Mouse (Mus musculus): ENCODE measurements at regions not wholly inside any gene's neighbourhood (a gene's known extent, or its start where the extent isn't known, plus 50 kb on each side); places are given as distances from the start of the nearest gene placed in this dataset.
"Not testable (repeated sequence)": the region's sequence is repeated elsewhere in the genome, so short reads cannot be mapped to it uniquely, and the experiment has no call there.

DNA sequence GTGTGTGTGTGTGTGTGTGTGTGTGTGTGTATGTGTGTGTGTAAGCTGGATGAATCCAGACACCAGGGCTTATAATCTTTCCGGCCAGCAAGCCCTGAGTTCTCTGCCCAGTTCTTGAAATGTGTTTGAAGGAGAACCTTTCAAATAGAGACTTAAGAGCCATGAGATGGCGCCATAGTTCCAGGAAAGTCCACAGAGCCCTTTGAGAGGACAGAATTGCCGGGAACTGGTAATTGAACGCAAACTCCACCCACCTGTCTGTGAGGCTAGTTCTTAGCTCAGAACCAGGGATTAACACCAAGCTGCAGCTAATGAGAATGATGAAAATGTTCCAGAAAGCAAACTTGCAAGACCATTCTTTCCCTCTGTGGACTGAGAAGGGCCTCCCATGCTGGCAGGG lies 72.2 kb downstream of the Trim42 start:
- DNase-seq (ENCODE audit: extremely low spot score), result peak; percentile 30

DNA sequence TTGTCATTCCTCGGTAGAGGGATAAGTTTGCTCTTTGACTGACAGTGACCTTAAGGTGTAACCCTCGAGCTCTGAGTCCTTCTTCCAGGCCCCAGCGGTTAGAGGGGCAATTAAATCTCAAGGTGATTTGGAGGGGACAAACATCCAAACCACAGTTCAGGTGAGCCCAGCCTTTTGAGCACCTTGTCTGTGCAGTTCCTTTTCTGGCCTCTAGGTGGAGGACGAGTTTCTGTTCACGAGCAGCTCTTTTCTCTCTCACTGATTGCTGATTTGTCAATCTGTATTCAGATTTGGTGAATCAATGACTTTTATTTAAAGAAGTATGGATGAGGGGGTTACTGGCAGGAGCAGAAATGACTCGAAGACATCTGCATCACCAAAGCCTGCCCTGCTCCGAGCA lies 74.0 kb downstream of the Trim42 start:
- DNase-seq (ENCODE audit: extremely low spot score), result peak; percentile 33

DNA sequence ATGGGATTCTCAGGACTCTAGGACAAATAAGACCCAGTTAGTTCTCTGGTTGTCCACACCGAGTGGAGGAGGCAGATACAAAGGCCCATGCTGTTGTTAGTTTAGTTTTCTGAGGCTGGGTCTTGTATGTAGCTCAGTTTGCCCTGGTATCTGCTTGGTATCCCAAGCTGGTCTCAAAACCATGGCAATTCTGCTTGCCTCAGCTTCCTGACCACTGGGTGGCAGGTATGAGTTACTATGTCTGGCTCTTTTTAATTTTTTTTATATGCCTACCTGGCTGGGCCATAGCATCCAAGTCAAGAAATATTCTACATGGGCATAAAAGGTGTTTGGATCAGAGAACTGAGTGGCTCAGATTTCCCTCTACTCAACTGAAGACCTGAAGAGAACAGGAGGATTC lies 77.9 kb downstream of the Trim42 start:
- DNase-seq (ENCODE audit: extremely low spot score), result no peak

DNA sequence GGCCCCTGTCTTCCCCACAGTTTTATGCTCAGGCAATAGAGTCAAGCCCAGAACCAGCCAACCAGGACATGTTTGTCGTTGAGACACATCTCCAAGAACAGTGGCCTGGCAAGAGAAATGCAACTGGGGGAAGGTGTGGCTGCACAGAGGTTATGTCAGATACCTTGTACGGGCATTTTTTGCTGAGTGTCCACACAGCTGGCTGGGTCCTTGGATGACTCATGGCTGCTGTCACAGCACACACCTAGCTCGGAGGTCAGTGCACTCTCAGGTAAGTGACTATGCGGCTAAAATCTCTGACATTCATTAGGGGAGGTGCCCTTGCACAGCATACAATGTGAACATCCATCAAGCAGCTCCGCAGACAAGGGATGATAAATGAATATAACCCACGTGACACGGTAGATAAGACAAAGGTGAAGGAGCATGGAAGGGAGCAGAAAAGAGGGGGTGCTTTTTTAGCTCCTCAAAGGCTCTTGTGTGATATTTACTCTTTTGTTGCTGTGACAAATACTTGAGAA lies 85.4 kb downstream of the Trim42 start:
- no peak for DNase-seq (ENCODE audit: extremely low spot score)

DNA sequence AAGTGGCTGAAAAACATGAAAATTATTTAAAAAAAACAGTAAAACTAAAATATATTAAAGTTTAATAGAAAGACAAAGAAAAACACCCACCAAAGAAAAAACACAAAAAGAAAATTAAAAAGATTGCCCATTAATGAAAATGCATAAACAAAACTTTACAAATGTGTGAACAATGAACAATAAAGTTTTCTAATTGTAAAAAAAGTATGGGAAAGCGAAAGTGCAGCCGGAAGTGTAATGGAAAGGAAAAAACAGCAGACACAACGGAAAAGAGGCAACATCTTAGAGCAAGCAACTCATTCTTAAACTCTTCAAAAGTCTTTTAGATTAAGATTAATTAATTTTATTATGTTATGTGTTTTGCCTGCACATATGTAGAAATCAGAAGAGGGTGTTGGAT lies 87.7 kb downstream of the Trim42 start:
- DNase-seq (ENCODE audit: extremely low spot score), result no peak

DNA sequence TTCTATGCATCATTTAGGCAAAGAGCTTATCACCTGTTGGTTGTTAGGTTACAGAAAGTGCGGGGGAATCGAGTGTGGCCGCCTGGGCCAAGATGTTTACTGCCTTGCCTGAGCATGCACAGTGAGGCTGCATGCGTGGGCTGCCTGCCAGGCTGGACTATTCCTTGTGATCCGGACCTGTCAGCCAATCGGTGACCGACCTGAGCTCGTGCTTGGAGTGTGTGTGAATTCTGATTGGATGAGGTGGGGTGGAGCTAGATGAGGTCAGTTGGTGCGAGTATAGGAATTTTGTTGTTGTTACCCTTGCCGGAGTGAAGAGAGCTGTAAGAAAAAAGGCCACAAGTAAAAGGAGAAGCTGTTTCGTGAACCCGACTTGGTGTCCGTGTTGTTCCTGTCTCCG lies 94.3 kb downstream of the Trim42 start:
- DNase-seq (ENCODE audit: extremely low spot score), result not testable (repeated sequence)

DNA sequence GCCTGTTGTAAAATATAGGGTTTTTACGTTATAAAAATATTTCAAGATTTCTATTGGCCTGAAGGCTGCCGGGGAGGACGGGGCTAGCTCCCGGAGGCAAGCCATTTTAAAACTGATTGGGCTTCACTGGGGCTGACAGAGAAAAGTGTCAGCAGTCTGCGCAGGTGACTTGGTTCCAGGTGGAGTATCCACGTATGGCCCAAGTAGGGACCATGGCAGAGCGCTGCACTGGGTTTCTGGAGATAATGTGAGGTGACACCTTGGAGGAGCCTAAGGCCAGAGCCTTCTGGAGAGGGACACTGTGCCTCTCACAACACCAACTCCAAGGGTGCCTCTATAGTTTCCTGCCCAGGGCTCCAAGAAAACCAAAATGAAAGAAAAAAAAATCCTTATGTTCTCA lies 95.9 kb downstream of the Trim42 start:
- no peak for DNase-seq (ENCODE audit: extremely low spot score)

DNA sequence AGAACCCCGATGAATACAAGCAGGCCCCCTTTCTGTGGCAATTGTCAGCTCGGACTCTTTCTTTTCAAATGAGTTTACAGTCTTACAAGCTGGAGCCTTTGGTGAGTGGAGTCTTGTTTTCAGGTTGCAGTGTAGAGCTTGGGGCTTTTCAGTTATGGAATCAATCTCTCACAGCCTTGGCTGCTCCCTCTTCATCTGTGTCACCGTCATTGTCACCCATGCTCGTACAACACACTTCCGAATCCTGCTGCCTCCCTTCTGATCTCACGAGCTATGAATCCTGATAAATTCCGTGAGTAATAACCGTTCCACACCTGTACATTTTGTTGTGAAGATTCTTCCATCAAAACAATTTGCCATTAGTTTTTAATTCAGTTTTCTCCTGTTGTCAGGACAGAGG lies 97.7 kb downstream of the Trim42 start:
- DNase-seq (ENCODE audit: extremely low spot score), result no peak

DNA sequence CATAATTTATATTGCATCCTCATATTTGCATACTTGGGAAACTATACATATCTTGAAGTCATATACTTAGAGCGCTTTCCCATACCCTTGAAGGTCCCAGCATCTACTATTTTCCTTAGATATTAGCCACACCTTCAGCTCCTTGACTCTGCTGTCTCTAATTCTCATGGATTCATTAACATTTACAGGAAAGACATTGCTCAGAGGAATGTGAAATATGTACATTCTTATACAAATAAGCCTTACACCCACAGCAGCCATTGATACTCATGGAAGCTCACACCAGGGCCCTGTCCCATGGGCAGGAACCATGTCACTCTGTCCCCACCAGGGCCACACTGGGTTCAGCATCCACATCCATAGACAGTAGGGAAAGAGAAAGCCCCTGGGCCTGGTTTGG lies 122.1 kb downstream of the Trim42 start:
- no peak for DNase-seq (ENCODE audit: extremely low spot score)

DNA sequence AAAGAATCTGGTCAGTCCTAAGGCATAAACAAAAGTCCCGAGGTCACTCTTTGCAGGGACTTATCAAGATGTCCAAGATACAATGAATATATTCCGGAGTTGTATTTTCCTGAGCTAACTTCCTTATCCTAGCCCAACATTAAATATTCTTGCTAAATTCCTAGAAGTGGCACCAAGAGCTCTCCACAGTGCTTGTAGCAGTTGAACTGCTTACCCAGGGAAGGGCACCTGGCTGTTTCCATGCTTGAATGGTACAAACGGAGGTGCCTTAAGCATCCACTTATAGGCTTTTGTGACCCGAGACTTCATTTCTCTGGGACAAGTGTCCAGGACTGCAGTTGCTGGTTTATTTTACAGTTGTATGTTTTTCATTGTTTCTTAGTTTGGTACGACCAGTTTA lies 115.1 kb upstream of the Slc25a36 start:
- DNase-seq (ENCODE audit: extremely low spot score), result no peak

DNA sequence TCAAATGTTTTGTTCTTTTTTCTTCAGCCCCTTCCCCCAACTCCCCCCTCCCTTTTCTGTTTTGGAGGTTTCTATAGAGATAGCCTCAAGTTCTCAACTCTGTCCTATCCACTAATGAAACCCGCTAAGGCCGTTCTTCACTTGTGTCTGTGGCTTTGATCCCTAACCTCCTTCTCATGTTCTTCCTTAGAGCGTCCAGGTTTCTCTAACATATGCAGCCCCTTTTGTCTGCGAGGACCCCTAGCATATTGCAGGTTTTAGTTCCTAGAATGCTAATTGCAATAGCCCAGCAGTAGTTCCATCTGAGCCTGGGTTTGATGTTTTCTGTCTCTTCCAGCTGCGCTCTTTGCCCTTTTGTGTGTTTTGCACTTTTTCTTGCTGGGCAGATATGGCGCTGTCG lies 113.6 kb upstream of the Slc25a36 start:
- no peak for DNase-seq (ENCODE audit: extremely low spot score)

DNA sequence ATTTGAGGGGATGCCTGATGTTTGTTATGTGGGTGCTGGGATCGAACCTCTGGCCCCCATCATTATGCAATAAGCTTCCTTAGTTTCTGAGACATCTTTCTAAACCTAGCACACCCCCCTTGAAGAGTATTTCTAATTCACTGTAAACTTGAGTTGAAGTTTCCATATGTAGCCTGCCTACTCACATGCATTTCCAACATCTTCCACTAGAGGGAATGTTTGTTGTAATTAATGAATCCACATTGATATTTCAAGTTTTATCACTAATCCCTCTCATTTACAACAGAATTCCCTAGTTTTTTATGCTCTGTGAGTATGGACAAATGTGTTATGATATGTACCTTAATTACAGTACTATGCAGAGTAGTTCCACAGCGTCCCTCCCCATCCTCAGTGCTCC lies 103.8 kb upstream of the Slc25a36 start:
- no peak for DNase-seq (ENCODE audit: extremely low spot score)

DNA sequence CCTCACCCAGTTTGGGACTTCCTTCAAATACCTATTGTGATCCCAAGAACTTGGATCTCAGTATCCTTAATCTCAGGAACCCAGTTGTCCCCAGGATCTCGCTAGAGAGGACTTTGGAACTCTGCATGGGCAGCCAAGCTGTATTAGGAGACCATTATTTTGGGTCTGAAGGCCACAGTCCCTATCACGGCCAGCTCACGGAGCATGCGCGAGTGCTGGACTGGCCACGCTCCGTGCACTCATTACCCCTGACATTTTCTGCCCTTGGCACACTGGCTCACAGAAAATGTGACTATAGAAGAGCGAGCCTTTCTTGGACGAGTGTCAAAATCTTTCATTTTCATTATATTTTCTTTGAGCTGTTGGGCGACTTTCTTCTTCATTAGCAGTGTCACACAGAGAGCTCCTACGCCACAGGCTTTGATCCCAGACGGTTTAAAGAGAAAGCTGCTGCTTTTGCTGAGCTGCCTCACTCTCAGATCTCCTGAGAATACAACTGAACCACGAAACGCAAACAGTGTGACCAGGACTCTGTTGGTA lies 79.4 kb upstream of the Slc25a36 start:
- DNase-seq (ENCODE audit: extremely low spot score), result no peak

DNA sequence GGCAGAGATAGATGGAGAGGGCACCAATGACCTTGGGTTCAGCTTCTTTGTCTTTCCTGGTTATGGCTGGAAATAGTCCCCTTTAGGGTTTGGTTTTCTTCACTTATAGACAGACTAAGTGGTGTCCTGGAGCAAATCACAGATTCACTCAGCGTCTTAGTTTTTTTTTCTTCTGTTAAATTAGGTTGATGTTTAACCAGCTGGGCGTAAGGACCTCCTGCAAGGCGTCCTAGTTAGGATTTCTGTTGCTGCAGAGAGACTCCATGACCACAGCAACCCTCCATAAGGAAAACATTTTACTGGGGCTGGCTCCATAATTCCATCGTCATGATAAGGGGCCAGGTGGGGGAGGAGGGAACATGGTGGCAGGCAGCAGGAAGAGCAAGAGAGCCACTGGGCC lies 78.7 kb upstream of the Slc25a36 start:
- no peak for DNase-seq (ENCODE audit: extremely low spot score)

DNA sequence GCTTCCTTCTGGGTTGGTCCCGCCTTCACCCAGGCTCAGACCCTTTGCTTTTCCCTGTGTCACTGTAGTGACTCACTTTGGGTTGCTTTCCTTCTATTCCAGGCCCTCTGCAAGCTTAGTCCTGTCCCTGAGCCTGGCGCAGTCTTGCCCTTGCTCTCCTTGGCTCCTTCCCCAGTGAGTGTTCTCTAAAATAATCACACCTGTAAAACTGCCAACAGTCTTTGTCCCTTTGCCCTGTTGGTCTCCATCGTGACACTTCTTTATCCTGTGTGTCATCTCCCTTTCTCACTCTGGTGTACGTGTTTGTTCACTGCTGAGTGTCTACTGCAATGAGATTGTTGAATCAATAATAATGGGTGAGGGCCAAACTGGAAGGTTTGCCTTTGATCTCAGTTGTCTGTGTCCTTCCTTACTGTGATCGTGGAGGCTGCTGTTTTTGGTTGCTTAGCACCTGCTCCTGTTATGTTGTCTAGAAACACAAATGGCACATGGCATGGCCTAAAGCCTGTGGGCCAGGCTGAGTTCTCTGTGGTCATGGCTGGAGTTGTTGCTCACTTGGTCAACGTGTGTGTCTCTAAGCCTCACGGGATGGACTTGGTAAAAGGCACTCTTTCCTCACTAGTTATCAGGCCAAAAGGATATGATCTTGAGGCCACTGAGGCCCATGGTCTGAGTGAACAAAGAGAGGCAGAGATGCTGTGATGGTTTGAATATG lies 77.8 kb upstream of the Slc25a36 start:
- no peak for DNase-seq (ENCODE audit: extremely low spot score)

DNA sequence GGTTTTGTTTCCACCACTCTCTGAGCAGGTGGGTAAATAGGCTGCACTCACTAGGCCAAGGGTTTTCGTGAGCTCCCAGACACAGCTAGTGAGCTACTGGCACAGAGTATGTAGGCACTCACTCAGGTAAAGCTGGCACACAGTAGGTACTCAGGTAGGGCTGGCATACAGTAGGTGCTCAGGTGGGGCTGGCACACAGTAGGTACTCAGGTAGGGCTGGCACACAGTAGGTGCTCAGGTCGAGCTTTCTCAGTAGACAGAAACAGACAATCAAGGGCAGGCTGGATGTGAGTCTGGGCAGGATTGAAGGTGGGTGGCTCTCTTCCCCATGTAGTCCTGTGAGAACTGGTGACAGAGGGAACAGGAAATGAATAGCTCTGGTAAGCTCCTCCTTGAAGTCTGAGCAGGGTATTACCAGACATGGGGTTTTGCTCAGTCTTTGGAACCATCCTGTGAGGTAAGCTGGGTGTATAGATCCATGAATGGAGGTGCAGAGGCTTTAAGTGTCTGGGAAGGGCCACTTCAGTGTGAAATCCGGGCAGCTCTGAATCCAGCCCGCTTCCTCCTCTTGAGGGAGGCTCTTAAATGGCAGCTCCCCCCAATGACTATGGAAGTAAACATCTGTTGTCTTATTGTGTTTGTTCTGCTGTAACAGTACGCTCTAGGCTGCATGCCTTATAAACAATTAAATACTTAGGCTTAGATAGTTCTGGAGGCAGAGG lies 62.4 kb upstream of the Slc25a36 start:
- no peak for DNase-seq (ENCODE audit: extremely low spot score)

DNA sequence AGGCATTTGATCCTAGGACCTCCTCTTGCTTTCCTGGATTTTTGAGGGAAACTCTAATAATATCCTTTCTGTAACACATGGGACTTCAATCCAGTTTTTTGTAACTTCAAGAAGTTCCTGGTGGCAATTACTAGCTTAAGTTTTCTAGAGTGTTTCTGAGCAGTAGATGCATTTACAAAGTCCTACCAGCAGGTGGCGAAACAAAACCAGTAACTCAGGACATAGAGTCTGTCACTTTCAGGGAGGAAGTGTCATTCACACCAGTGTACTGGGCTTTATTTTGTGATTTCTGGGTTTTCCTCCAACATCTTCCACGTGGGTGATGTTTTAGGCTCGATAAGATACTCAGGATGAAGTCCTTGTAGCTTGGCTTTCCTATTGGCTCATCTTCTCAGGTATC lies 61.1 kb upstream of the Slc25a36 start:
- DNase-seq (ENCODE audit: extremely low spot score), result peak; percentile 48

DNA sequence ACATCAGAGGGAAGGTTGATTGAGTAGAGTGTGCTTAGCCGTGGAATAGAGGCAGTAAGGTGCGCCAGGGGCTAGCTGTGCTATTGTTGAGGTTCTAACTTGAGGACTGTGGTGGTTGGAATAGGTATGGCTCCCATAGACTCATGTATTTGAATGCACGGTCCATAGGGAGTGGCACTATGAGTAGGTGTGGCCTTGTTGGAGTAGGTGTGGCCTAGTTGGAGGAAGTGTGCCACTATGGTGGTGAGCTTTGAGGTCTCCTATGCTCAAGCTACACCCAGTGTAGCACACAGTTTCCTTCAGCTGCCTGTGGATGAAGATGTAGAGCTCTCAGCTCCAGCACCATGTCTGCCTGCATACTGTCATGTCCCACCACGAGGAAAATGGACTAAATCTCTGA lies 60.5 kb upstream of the Slc25a36 start:
- DNase-seq (ENCODE audit: extremely low spot score), result no peak

DNA sequence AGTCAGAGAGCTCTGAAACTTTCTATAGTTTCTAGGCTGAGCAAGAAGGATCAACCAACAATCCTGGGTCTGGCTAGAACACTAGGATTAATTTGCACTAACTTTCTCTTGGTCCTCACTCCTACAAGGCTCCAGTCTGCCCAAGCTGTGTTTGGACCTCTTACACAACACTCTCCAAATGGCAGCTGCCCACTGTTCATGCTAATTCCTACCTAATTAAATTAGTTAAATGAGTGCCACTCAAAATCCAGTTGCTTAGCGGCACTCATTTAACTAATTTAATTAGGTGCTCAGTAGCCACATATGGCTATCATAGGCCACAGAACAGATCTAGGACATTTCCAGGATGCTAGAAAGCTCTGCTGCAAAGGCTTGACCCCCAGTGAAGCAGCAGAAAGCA lies 59.9 kb upstream of the Slc25a36 start:
- no peak for DNase-seq (ENCODE audit: extremely low spot score)

DNA sequence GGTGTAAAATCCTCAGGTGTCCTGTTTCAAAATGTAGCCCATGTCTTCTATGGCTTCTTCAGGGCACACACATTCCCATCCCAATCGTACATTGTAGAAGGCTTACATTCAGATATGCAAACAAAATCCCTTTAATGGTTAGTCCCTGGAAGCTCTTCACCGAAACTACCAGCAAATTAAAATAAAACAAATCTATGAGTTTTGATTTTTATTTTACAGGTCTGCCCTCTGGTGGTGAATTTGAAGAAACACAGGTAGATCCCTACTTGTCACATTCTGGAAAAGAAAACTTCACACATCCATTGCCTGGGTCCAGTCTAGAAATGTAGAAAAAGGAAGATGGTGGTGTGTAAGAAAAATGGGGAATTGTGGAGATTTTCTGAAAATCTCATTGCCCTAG lies 51.5 kb upstream of the Slc25a36 start:
- no peak for DNase-seq (ENCODE audit: extremely low spot score)
